ENCODE assay signal across 8 mouse cellular contexts in genomic region chr6:120915649-120915975, GRCm38 (mm10). TPM values are rescaled to one million over a fixed set of nuclear protein-coding genes. Genes with fewer than 3 reads are reported as not detected.
A peak's percentile ranks its signal among the peaks of the same experiment; 100 is the strongest.
DNase-seq lines count a peak whose midpoint lies in the region; ATAC-seq and TF ChIP-seq lines count a peak whose summit lies in the region.

No protein-coding gene starts in this region.

- ATAC-seq in erythroblast, adult 5-6 weeks (replicated peaks; ENCODE audit: low FRiP score, poor library complexity, severe bottlenecking) = no peak
- no peak for ATAC-seq in limb, embryonic 14.5 days (ENCODE audit: low FRiP score, low read depth)
- ATAC-seq in stomach, postnatal 0 days (ENCODE audit: low FRiP score, low TSS enrichment) = peak; percentile 2; the same call in 1 of the 2 replicates

- peak overlapping the region; percentile 80 for H3K4me3 ChIP-seq in erythroblast, embryonic 14.5 days (replicated peaks)
- peak overlapping the region; percentile 82 for H3K4me3 ChIP-seq in spleen, adult 2 months (ENCODE audit: extremely low read depth, insufficient read depth, insufficient read length)
- H3K4me3 ChIP-seq in limb, embryonic 14.5 days (replicated peaks; ENCODE audit: low read length) = no peak overlapping the region
- H3K4me3 ChIP-seq in stomach, postnatal 0 days (ENCODE audit: low read depth, low read length) = 0 out of 2 replicates have a peak overlapping the region, but pooled peaks have one; percentile 58

- H3K36me3 ChIP-seq in erythroblast, embryonic 14.5 days (ENCODE audit: control insufficient read depth) = peaks cover 15% of the 10 kb centered on the region
- H3K36me3 ChIP-seq in spleen, adult 2 months (ENCODE audit: control insufficient read depth, insufficient read depth, low read length) = no peaks in the 10 kb centered on the region
- H3K36me3 ChIP-seq in limb, embryonic 14.5 days (ENCODE audit: control insufficient read depth, insufficient read depth, low read length) = no peaks in the 10 kb centered on the region
- H3K36me3 ChIP-seq in stomach, postnatal 0 days (ENCODE audit: control insufficient read depth, insufficient read depth, low read length) = no peaks in the 10 kb centered on the region

- TF ChIP-seq POLR2A in spleen, adult 2 months (IDR thresholded peaks at IDR 0.05; ENCODE audit: low read depth, low read length) = no peak
- no peak for TF ChIP-seq POLR2A in limb, embryonic 14.5 days (IDR thresholded peaks at IDR 0.05; ENCODE audit: borderline replicate concordance, extremely low read depth, insufficient read depth, insufficient read length)

- H3K4me2 ChIP-seq in limb, embryonic 14.5 days (replicated peaks; ENCODE audit: low read depth, low read length, severe bottlenecking) = peak overlapping the region; percentile 88
- peak overlapping the region; percentile 97; the same call in 1 of the 2 replicates for H3K4me2 ChIP-seq in stomach, postnatal 0 days (replicated peaks; ENCODE audit: low read depth)

- H3K9me3 ChIP-seq in erythroblast, embryonic 14.5 days (ENCODE audit: control insufficient read depth, low read length) = no peaks in the 10 kb centered on the region
- no peaks in the 10 kb centered on the region for H3K9me3 ChIP-seq in limb, embryonic 14.5 days (ENCODE audit: control insufficient read depth, low read length)
- no peaks in the 10 kb centered on the region for H3K9me3 ChIP-seq in stomach, postnatal 0 days (ENCODE audit: control insufficient read depth, low read length)

- 32% methylated on average over 2 of the region's 2 CpGs for WGBS in spleen, adult 2 months
- 34% methylated on average over 2 of the region's 2 CpGs for WGBS in limb, embryonic 14.5 days
- WGBS in stomach, postnatal 0 days = 35% methylated on average over 2 of the region's 2 CpGs

- no peaks in the 10 kb centered on the region for H3K27me3 ChIP-seq in erythroblast, embryonic 14.5 days (ENCODE audit: control insufficient read depth)
- H3K27me3 ChIP-seq in spleen, adult 2 months (ENCODE audit: control insufficient read depth, insufficient read depth, low read length) = no peaks in the 10 kb centered on the region
- H3K27me3 ChIP-seq in limb, embryonic 14.5 days (ENCODE audit: control insufficient read depth, insufficient read depth, low read length) = no peaks in the 10 kb centered on the region
- no peaks in the 10 kb centered on the region for H3K27me3 ChIP-seq in stomach, postnatal 0 days (ENCODE audit: control insufficient read depth, insufficient read depth, low read length)

- intact Hi-C loops in left cerebral cortex, postnatal 4 days (cut with DNase I) = no loop called here

- H3K27ac ChIP-seq in spleen, adult 2 months (ENCODE audit: insufficient read depth, low read length) = peak overlapping the region; percentile 75
- H3K27ac ChIP-seq in limb, embryonic 14.5 days (replicated peaks; ENCODE audit: low read depth, low read length) = no peak overlapping the region
- 0 out of 2 replicates have a peak overlapping the region, but pooled peaks have one; percentile 4 for H3K27ac ChIP-seq in stomach, postnatal 0 days (replicated peaks)

- no peak for DNase-seq in spleen, adult 2 months (ENCODE audit: low read depth in 1 of 2, low spot score in 2 of 2)
- DNase-seq in spleen, postnatal 14 days (ENCODE audit: low spot score in 2 of 2) = no peak
- DNase-seq in limb, embryonic 14.5 days (ENCODE audit: low spot score) = no peak
- no peak for DNase-seq in stomach, postnatal 0 days (ENCODE audit: low spot score)
- DNase-seq in left cerebral cortex, postnatal 4 days = no peak
- DNase-seq in yolk sac, embryonic 10.5 days (ENCODE audit: low spot score) = no peak

- H3K9ac ChIP-seq in limb, embryonic 14.5 days (ENCODE audit: low read depth, low read length, severe bottlenecking) = no peak overlapping the region
- no peak overlapping the region for H3K9ac ChIP-seq in stomach, postnatal 0 days (ENCODE audit: low read length)

- TF ChIP-seq EP300 in stomach, postnatal 0 days (optimal IDR thresholded peaks at IDR 0.05) = no peak

- TF ChIP-seq CTCF in spleen, adult 2 months (IDR thresholded peaks at IDR 0.05; ENCODE audit: extremely low read depth, insufficient read depth, insufficient read length, insufficient replicate concordance) = no peak
- no peak for TF ChIP-seq CTCF in stomach, postnatal 0 days (IDR thresholded peaks at IDR 0.05; ENCODE audit: low read depth)

- H3K4me1 ChIP-seq in erythroblast, embryonic 14.5 days (ENCODE audit: control insufficient read depth) = peaks cover 65% of the 10 kb centered on the region
- peaks cover 30% of the 10 kb centered on the region; the same call in 1 of the 2 replicates for H3K4me1 ChIP-seq in spleen, adult 2 months (ENCODE audit: control insufficient read depth, insufficient read depth, insufficient read length)
- H3K4me1 ChIP-seq in limb, embryonic 14.5 days (ENCODE audit: control insufficient read depth, insufficient read depth, low read length) = peaks cover 8% of the 10 kb centered on the region
- H3K4me1 ChIP-seq in stomach, postnatal 0 days (replicated peaks; ENCODE audit: control insufficient read depth, insufficient read depth) = no peaks in the 10 kb centered on the region

RNA-seq across cellular contexts. Expression of gene Bid, which starts 1.0 kb away (rescaled TPM):
- 0.10 and 0.25 TPM in 2 replicates for polyA plus RNA-seq in erythroblast, embryonic 14.5 days (2012)
- total RNA-seq in erythroblast, adult 5-6 weeks (2015; ENCODE audit: low replicate concordance) = 19.6 and 21.3 TPM in 2 replicates
- total RNA-seq in erythroblast, adult 5-6 weeks (2017; ENCODE audit: low replicate concordance) = 5.6 and 9.9 TPM in 2 replicates
- 23.6 and 24.0 TPM in 2 replicates for polyA plus RNA-seq in spleen, adult 2 months (2012; rRNA removed)
- polyA plus RNA-seq in limb, embryonic 14.5 days (2012; rRNA removed) = 11.1 TPM in 2 replicates
- 17.0 and 18.2 TPM in 2 replicates for polyA plus RNA-seq in limb, embryonic 14.5 days (2014; fragmentation: Nextera tagmentation; extraction: Ambion mirVana)
- polyA plus RNA-seq in stomach, postnatal 0 days (2015; fragmentation: Nextera tagmentation; extraction: Ambion mirVana) = 21.6 and 21.8 TPM in 2 replicates
- 10 to 100 TPM; 18.8 to 22.4 TPM for total RNA-seq in left cerebral cortex, postnatal 4 days (2021)
